Mouse (Mus musculus) stomach, embryonic 16.5 days (tissue): ENCODE results near the gene Spata16. TPM values are rescaled to one million over a fixed set of nuclear protein-coding genes. Genes with fewer than 3 reads are reported as not detected.

Experiments
- ATAC-seq: fragments of 200-750 bp; cut with Nextera tagmentation; 2 replicates; pipeline ENCODE4 v1.8.0; 2017; ENCODE audit warnings: moderate number of reproducible peaks, moderate TSS enrichment; ENCODE audit not compliant: insufficient read depth, low FRiP score
- H3K27ac ChIP-seq: fragments of 300-500 bp; sonication (generic); 2 replicates; pipeline ENCODE4 v1.5.1; 2014; ENCODE audit warnings: low read length
- H3K27me3 ChIP-seq: fragments of 300-500 bp; sonication (generic); 2 replicates; pipeline ENCODE4 v1.6.1; 2014; ENCODE audit warnings: low read length, control low read depth, mixed read lengths; ENCODE audit not compliant: control insufficient read depth, insufficient read depth
- H3K36me3 ChIP-seq: fragments of 300-500 bp; sonication (generic); 2 replicates; pipeline ENCODE4 v1.6.1; 2014; ENCODE audit warnings: low read length; ENCODE audit not compliant: control insufficient read depth, insufficient read depth
- H3K4me1 ChIP-seq: fragments of 300-500 bp; sonication (generic); 2 replicates; pipeline ENCODE4 v1.6.1; 2014; ENCODE audit warnings: low read length, control low read depth, mixed read lengths; ENCODE audit not compliant: control insufficient read depth, insufficient read depth
- H3K4me2 ChIP-seq: fragments of 300-500 bp; sonication (generic); 2 replicates; pipeline ENCODE4 v1.6.1; 2014; ENCODE audit warnings: low read depth, low read length, mixed read lengths
- H3K4me3 ChIP-seq: fragments of 300-500 bp; sonication (generic); replicated peaks from 2 replicates; pipeline ENCODE4 v1.5.1; 2014; ENCODE audit warnings: mild to moderate bottlenecking, low read length
- H3K9ac ChIP-seq: fragments of 300-500 bp; sonication (generic); 2 replicates; pipeline ENCODE4 v1.6.1; 2014; ENCODE audit warnings: low read length
- H3K9me3 ChIP-seq: fragments of 300-500 bp; sonication (generic); replicated peaks from 2 replicates; pipeline ENCODE4 v1.6.1; 2016; ENCODE audit warnings: low read length, control low read depth; ENCODE audit not compliant: control insufficient read depth
- WGBS: fragments of 180-500 bp; shearing (Covaris S2); extraction: QIAGEN DNeasy Blood & Tissue Kit; methylation state at CpG from one replicate; pipeline ENCODE4 v1.1.7; 2014; 5-methylcytosine and 5-hydroxymethylcytosine counted together
- polyA plus RNA-seq: library from polyadenylated mRNA; unstranded; fragments of >200 nt; fragmentation: Nextera tagmentation; extraction: Ambion mirVana; gene quantifications from 2 replicates; pipeline ENCODE4 v1.2.1, GENCODE M21; 2015

The Spata16 gene
- polyA plus RNA-seq, 1 experiment from 2014 or later, result not detected

DNA sequence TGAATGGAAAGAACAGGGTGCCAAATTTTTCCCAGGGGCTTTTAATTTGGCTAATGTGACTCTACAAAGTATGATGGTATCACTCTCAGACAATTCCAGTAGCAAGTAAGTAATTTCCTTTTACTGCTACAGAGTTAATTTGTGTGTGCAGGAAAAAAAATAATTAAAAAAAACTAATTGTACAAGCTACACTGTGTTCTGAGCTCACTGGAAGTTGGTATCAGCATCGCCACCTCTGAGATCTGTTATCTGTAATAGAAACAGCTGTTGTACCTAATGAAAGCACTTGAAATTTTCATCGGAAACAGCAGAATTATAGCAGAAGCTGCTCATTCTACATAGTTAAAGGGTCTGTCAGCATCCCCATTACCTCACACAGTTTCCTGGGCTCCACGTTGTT is 295.7 kb downstream of the Spata16 start:
- no peaks in the 10 kb centered on the region for H3K27me3 ChIP-seq
- no peak for ATAC-seq
- no peak overlapping the region for H3K4me3 ChIP-seq
- H3K9ac ChIP-seq, result no peak overlapping the region
- H3K27ac ChIP-seq, result no peak overlapping the region
- H3K4me2 ChIP-seq, result no peak overlapping the region
- no peaks in the 10 kb centered on the region for H3K4me1 ChIP-seq
- no peaks in the 10 kb centered on the region for H3K9me3 ChIP-seq
- no peaks in the 10 kb centered on the region for H3K36me3 ChIP-seq
- WGBS, result 83% methylated on average over 3 of the region's 3 CpGs

DNA sequence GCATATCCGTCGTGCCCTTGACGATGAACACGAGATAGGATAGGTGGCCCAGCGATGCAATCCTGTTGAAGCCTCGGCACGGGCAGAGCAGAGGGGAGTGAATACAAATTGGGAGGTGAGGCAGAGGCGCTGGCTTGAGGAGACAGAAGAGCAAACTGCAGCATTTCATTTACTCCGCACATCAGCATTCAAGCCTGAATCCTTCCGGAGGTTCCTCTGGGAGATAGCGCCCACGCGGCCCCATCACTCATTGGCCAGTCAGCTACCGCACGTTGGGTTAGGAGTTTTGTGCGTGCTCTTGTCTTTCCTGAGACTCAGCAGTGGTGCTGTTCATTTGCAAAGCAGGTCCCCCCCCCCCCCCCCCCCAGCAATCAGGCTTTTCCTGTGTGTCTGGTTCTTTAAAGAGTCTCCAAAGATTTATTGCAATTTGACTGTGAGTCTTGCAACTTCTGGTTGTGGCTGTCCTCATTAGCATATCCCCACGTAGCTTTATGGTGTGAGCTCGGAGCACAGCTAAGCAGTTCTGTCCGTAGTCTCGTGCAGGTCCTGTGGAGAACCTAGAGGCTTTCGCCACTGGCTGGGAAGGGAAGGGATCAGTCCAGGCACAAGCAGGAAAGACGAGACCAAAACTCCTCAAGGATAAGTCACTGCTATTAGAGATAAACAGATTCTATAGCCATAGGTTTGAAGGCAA is 299.6 kb downstream of the Spata16 start:
- no peak for ATAC-seq
- H3K4me2 ChIP-seq, result no peak overlapping the region
- H3K9me3 ChIP-seq, result no peaks in the 10 kb centered on the region
- H3K27ac ChIP-seq, result no peak overlapping the region
- H3K27me3 ChIP-seq, result no peaks in the 10 kb centered on the region
- no peak overlapping the region for H3K9ac ChIP-seq
- H3K4me1 ChIP-seq, result no peaks in the 10 kb centered on the region
- no peaks in the 10 kb centered on the region for H3K36me3 ChIP-seq
- 58% methylated on average over 22 of the region's 22 CpGs for WGBS
- H3K4me3 ChIP-seq, result no peak overlapping the region

DNA sequence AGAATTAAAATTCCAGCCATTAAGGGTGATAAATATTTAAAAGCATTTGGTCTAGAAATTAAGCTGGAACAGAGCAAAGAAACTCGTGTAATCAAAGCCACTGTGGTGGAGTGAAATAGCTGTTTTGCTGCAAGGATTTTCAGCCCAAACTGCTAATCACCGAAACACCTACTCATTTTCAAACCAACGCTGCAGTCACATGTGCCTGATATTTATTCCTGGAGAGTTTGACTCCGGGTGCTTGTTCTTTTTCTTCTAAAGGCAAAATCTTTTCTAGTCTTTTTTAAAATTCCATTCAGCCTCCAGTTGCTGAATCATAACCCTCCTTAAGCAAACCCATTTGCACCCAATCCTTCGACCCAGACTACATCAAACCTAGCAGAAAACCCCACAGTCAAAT is 329.4 kb downstream of the Spata16 start:
- Histone ChIP-seq H3K27ac (no peak overlapping the region), H3K4me1 (no peaks in the 10 kb centered on the region), H3K9me3 (no peaks in the 10 kb centered on the region), H3K36me3 (no peaks in the 10 kb centered on the region), H3K4me2 (no peak overlapping the region), H3K27me3 (no peaks in the 10 kb centered on the region), H3K4me3 (no peak overlapping the region), H3K9ac (no peak overlapping the region)
- no peak for ATAC-seq
- WGBS, result 77% methylated on average over 5 of the region's 5 CpGs

DNA sequence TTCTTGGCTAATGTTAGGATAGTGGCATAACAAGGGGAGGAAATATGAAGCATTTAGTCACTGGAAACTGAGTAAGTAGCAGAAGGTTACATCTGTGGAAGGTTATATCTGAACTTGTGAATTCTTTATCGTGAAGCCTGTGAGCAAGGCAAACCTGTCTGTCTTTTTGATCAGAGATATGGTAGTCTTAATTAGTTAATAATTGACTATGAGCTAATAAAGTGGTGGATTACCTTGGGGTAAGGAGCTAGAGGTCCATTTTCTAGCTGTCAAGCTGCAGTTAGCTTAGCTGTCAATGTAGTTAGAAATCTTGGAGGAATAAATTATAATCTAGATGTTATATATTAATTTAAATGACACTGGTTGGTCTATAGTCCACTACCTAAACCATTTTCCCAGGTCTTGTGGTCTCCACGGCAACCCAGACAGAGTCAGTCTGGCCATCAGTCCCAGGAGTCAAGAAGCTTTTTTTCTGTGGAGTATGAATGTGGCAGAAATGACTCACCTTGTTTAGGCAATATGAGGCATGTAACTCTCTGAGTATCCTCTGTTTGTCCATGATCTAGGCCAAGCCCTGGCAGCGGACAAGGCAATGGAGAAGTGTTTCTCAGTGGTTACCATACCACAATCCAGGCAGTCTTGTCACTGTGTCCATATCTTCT is 331.6 kb downstream of the Spata16 start:
- H3K27me3 ChIP-seq, result no peaks in the 10 kb centered on the region
- no peak overlapping the region for H3K9ac ChIP-seq
- no peak overlapping the region for H3K27ac ChIP-seq
- H3K4me2 ChIP-seq, result no peak overlapping the region
- H3K4me1 ChIP-seq, result no peaks in the 10 kb centered on the region
- 64% methylated on average over 3 of the region's 3 CpGs for WGBS
- no peaks in the 10 kb centered on the region for H3K36me3 ChIP-seq
- H3K9me3 ChIP-seq, result no peaks in the 10 kb centered on the region
- peak; percentile 25; the same call in 1 of the 2 replicates for ATAC-seq
- H3K4me3 ChIP-seq, result no peak overlapping the region

DNA sequence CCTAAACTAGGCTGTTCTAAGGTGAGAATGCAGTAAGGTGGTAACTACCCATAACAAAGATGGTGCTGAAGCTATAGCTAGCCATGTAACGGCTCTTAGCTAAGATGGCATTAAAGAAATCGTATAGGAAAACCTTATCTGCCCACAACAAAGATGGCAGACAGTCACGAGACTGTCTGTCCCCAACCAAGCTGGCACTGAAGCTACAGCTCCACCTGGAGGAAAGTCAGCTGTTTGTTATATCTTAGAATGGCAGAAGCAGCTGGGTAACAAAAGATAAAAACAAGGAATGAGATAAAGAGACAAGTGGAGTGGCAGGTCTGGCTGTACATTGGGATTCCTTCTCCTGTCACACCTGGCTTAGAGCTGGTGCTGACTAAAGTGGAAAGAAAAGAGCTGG is 333.1 kb downstream of the Spata16 start:
- 87% methylated on average over 3 of the region's 3 CpGs for WGBS
- no peak for ATAC-seq
- no peaks in the 10 kb centered on the region for H3K36me3 ChIP-seq

DNA sequence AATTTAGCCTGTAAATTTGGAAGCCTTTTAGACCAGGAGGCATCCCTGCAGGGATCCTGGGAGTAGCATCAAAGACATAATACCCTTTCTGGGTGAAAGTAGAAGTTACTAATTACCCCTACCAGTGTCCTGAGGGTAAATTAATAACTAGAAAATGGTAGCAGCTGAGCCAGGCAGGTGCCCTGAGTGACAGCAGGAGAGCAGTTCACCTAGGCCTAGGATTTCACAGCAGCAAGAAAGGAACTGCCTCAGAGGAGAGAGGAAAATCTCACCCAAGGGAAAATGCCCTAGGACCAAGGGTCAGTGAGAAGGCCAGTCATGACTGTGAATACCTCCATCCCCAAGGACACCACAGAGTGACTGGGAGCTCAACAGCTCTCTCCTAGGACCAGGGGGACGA is 333.9 kb downstream of the Spata16 start:
- ATAC-seq, result no peak
- Histone ChIP-seq H3K27ac (no peak overlapping the region), H3K9ac (no peak overlapping the region), H3K4me2 (no peak overlapping the region), H3K4me1 (no peaks in the 10 kb centered on the region), H3K36me3 (no peaks in the 10 kb centered on the region), H3K4me3 (no peak overlapping the region), H3K27me3 (no peaks in the 10 kb centered on the region), H3K9me3 (no peaks in the 10 kb centered on the region)
- WGBS, result 35% methylated on average over 1 of the region's 1 CpGs

More for the DNA sequence above, 333.1 kb downstream of the Spata16 start:
- Histone ChIP-seq H3K9ac (no peak overlapping the region), H3K4me1 (no peaks in the 10 kb centered on the region), H3K4me2 (no peak overlapping the region), H3K27ac (no peak overlapping the region), H3K27me3 (no peaks in the 10 kb centered on the region), H3K9me3 (no peaks in the 10 kb centered on the region), H3K4me3 (no peak overlapping the region)

DNA sequence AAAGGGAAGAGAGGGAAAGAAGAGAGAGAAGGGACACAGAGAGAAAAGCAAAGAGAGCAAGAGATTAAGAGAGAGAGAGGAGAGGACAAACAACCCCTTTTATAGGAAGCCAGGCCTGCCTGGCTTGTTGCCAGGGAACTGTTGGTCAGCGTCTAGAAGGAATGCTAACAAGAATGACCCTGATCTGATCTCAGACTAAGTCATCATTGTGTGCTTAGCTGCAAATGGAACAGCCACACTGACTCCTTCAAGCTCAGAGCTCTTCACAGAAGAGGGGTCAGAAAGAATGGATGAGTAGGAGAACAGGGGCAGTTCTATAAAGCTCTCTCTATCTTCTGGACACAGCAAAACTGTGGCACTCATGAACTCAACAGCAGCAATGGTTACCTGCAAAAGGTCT is 334.7 kb downstream of the Spata16 start:
- Histone ChIP-seq H3K27me3 (no peaks in the 10 kb centered on the region), H3K9ac (no peak overlapping the region), H3K9me3 (no peaks in the 10 kb centered on the region), H3K27ac (no peak overlapping the region), H3K4me2 (no peak overlapping the region), H3K36me3 (no peaks in the 10 kb centered on the region), H3K4me3 (no peak overlapping the region), H3K4me1 (no peaks in the 10 kb centered on the region)
- 8% methylated on average over 1 of the region's 1 CpGs for WGBS
- ATAC-seq, result peak; percentile 68

DNA sequence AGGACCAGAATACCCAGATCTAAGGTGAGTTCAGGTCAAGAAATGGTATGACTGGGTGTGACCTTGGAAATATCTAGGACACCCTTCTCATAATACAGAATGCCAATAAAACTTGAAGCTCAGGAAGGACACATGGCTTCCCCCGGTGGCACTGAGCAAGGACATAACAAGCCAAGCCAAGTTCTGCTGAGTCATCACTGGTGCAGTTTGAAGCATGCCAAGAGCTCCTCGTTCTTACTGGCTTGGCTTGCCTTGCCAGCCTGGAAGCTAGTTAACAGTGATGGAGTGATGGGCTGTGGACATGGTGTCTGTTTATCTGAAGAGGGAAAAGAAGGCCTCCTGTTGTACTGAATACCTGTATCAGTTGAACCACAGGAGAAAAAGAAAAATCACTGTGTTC is 342.2 kb downstream of the Spata16 start:
- H3K27ac ChIP-seq, result no peak overlapping the region
- no peaks in the 10 kb centered on the region for H3K9me3 ChIP-seq
- ATAC-seq, result no peak
- no peak overlapping the region for H3K4me2 ChIP-seq
- H3K4me1 ChIP-seq, result no peaks in the 10 kb centered on the region
- H3K27me3 ChIP-seq, result no peaks in the 10 kb centered on the region
- H3K4me3 ChIP-seq, result no peak overlapping the region
- H3K9ac ChIP-seq, result no peak overlapping the region
- 69% methylated on average over 2 of the region's 2 CpGs for WGBS
- no peaks in the 10 kb centered on the region for H3K36me3 ChIP-seq

DNA sequence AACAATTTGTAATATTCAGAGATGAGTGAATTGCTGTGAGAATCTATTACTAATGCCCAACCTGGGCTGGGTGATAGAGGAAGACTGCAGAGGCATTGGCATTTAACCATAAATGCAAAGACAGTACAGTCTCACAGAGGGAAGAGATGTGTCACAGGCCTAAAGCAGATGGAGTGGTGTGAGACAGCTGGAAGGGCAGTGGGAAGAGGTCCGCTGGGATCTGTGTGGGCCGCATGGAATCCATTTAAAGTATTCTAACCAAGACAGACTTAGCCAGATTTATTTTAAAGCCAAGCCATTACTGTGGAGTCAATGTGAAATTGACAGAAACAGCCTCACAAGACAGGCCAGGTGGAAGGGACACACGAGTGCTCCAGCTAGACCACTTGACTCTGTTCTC is 343.0 kb downstream of the Spata16 start:
- H3K9ac ChIP-seq, result no peak overlapping the region
- no peak overlapping the region for H3K4me2 ChIP-seq
- no peak for ATAC-seq
- H3K4me3 ChIP-seq, result no peak overlapping the region
- WGBS, result 83% methylated on average over 3 of the region's 3 CpGs
- H3K27me3 ChIP-seq, result no peaks in the 10 kb centered on the region
- H3K4me1 ChIP-seq, result no peaks in the 10 kb centered on the region
- H3K9me3 ChIP-seq, result no peaks in the 10 kb centered on the region
- no peak overlapping the region for H3K27ac ChIP-seq
- H3K36me3 ChIP-seq, result no peaks in the 10 kb centered on the region
